Mouse (Mus musculus) CH12F3 (cell line): ENCODE data around the gene Rgs16.

Experiments
- in situ Hi-C: fragments of 300-500 bp; cut with MboI; formaldehyde crosslinking; loops from 2 replicates; pipeline ENCODE4 v1.14.3; 2020; ENCODE audit warnings: low sequenced_read_pairs

Gene Rgs16

DNA sequence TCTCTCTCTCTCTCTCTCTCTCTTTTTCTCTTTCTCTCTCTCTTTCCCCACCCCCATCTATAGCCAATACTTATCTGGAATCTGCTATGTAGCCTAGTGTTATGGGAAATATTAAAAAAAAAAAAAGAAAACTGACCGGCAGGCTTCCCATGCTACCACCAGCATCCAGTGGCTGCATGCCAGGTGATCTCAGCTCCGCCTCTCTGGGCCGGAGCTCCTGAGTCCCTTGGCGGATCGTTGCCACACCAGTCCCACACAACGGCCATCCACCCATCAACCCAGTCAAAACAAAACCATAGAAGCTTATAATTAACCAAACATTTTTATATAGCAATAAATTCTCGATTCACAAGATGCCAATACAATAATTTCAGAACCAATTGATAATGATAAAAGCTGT lies 19.2 kb upstream of the Rgs16 start:
- in situ Hi-C loops = no loop called here

DNA sequence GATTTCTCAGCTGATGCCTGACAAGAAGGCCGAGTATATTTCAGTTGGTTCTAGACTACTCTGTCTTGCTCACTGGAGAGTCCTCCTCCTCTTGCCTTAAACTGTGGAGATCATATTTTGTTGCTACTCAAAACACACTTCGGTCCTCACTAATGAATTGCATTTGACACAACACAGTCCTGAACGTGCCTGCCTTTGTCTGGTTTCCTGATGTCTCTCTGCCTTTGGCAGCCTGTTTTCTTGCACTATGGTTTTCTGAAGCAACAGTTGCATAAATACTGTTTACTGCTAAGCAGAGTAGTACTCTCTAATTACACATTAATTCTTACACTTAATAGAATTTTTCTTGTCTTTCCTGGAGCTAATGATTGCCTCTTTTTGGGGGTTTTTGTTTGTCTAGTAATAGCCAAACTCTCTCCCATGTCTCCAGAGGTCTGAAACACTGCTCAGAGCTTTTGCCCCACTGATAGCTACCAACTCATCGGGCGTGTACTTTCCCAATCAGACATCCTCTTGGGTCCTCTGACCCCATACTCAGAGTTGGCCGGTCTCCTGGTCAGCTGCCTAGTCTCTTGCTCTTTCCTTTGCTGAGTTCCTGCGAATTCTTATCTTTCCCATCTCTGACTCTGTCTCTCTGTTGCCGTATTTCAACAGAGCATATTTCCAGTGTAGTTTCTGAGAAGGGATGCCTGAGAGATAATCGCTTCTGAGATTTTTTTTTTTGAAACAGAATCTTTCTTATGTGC lies 18.4 kb upstream of the Rgs16 start:
- in situ Hi-C loops = no loop called here

DNA sequence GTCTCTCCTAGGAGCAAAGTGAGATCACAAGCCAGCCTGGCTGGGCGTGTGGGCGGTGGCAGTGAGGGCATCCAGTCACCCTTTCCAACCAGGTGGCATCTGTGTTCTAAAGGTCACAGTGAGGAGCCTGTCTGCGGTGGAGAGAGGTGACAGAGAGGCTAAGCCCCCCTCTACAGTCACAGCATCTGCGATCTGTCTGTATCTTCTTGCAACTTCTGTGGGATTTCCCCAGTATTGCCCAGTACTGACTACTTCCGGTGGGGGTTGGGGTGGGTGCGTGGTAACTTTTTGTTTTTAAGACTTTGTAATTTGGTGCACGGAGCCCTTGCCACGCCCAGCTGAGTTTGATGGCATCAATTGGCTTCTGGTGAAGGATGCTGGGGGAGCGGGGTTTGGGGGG lies 16.7 kb upstream of the Rgs16 start:
- in situ Hi-C loops = no loop called here

- in situ Hi-C loops = no loop called here
Measured at GRCm38 (mm10) chr1:153726636-153727035, 13.5 kb upstream of the Rgs16 start.

GRCm38 (mm10) chr1:153729806-153730205 lies 10.3 kb upstream of the Rgs16 start:
- in situ Hi-C loops = no loop called here

DNA sequence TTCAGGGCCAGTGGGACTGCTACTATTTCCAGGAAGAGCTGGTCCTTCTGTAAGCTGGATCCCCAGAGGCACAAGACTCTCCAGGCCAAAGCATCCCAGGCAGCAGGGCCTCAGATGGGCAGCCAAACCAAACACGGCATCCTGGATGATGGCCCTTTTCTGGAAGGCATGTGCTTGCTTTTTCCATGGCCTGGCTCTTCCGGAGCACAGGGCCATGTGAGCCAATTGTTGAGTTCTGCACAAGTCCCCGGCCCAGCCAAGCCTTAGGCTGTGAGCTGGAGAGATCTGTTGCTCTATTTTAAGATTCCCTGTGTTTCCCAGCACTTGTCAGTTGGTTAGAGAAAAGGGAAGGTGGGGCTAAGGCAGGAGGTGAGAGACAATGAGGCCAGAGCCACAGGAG lies 9.5 kb upstream of the Rgs16 start:
- in situ Hi-C loops = no loop called here

GRCm38 (mm10) chr1:153733181-153733580 lies 7.0 kb upstream of the Rgs16 start:
- in situ Hi-C loops = no loop called here

GRCm38 (mm10) chr1:153734866-153735265 lies 5.3 kb upstream of the Rgs16 start:
- in situ Hi-C loops = no loop called here

DNA sequence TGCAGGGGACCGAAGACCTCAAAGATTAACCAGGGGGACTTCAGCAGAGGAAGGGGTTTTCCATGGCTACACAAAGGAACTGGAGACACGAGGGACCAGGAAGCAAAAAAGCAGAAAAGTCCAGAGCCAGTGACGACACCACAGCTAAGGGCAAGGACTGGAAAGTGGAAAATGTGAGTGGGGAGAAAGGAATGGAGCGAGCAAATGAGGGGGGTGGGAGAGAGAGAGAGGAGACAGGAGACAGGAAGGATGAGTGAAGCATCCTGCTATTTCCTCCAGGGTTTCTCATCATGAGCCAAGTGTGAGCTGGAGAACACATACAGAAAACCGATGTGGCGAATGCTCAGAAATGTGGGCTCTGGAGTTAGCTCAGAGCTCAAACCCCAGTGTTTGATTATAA lies 4.1 kb upstream of the Rgs16 start:
- in situ Hi-C loops = no loop called here

- in situ Hi-C loops = no loop called here
Measured at GRCm38 (mm10) chr1:153737101-153738085, 2.8 kb upstream of the Rgs16 start.

GRCm38 (mm10) chr1:153739437-153740015 lies 623 bp upstream of the Rgs16 start:
- in situ Hi-C loops = no loop called here

GRCm38 (mm10) chr1:153740775-153741400 lies 739 bp downstream of the Rgs16 start:
- in situ Hi-C loops = no loop called here

- in situ Hi-C loops = no loop called here
Measured at GRCm38 (mm10) chr1:153741551-153742316, 1.6 kb downstream of the Rgs16 start.

DNA sequence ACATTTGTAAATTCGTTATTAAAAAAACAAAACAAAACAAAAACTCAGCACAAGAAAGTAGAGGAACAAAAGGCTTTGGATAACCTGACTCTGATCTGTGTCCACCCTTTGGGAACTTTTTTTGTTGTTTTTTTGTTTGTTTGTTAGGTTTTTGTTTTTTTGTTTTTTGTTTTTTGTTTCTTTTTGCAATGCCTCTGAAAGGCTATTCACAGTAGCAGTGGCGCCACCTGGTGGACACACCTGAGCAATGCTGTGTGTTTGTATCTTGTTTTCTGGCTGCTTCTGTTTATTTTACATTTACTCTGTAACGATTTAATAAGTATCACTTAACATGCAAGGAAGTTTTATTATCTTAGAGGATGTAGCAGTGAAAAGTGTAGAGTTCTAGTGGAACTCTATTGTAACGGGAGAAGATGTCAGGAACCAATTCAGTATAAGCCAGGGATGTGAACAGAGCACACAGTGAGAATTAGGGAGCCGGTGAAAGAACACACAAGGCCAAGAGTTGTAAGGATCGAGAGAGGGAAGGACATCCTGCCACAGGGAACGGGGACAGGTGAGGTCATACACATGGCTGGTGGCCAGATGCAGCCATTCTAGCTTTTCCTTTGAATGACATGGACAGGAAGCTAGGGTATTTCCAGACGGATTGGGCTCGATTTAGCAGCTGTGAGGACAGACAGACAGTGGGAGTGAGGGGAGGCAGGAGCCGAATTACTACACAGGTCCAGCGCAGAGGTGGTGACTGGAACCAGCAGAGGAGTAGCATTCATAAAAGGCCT lies 2.4 kb downstream of the Rgs16 start:
- in situ Hi-C loops = no loop called here

DNA sequence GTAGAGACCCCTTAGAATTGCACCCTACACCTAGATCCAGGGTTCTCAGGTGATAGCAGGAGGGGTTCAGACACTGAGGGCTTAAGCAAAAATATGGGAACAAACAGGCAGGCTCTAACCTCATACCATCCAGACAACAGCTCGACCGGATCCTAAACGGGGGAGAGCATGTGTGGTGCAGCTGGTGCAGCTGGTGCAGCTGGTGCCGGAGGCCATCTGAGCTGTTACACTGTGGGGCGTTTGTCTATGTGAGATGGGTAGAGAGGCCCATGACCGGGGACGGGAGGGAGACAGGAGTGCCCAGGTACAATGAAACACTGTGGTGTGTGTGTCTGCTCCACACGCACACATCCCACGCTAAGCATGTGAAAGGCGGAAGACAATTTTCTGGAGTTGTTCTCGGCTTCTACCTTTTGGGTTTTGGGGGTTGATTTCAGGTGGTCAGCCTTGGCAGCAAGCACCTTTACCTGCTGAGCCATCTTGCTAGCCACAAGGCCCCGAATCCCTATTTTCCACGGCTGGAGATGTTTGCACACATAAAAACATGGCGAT lies 6.0 kb downstream of the Rgs16 start:
- in situ Hi-C loops = loop anchor here (5.0 kb wide), 1 partner anchor 189 kb away; no protein-coding TSS in a partner anchor

- in situ Hi-C loops = loop anchor here (5.0 kb wide), 1 partner anchor 189 kb away; no protein-coding TSS in a partner anchor
Measured at GRCm38 (mm10) chr1:153746728-153747127, 6.6 kb downstream of the Rgs16 start.

DNA sequence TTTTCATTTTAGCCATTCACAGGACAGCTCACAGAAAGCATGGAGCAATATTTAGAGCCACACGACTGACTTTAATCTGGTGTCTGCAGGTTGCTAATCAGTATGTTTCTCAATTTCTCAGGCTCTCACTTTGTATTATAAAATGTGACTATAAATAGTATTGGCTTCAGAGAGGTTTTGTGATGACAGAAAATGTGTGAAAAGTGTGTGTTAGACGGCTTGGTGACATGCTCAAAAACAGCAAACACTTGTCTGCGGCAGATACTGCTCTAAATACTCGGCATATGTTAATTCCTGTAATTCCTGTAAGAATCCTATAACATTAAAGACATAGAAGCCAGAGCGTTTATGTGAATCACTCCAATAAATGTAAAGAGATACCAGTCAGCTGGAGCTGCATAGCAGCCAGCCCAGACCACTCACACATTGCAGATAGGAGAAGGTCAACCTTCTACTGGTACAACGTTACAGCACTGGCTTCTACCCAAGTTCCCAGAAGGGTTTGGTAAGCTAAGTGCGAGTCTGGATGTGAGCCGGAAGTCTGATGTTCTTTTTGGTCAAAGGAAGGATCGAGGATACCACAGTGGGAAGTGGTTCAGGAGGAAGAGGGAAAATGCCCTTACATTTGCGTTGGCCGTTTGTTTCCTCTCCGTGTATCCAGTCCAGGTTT lies 7.8 kb downstream of the Rgs16 start:
- in situ Hi-C loops = loop anchor here (5.0 kb wide), 1 partner anchor 191 kb away; no protein-coding TSS in a partner anchor

DNA sequence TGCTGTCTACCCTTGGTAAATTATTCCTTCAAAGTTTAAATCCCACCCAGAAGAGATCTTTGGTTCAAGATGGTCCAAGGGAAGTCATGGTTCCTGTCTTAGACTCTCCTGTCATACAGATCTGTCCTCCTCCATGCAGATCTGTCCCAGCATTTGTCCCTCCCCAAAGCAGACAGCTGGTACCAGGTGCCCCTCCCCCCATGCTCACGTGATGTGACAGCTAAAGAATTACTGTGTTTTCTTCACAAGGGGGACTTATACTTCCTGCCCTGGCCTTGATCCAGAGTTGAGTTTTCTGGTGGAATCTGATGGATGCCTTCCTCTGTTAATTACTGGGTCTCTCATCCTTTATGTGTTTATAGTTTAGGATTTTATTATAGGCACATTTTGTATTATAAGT lies 8.4 kb downstream of the Rgs16 start:
- in situ Hi-C loops = loop anchor here (5.0 kb wide), 1 partner anchor 191 kb away; no protein-coding TSS in a partner anchor
